Mouse (Mus musculus) thymus, adult 2 months (tissue): ENCODE data around the gene Casz1. TPM values are rescaled to one million over a fixed set of nuclear protein-coding genes. Genes with fewer than 3 reads are reported as not detected.

Experiments
- DNase-seq: peaks from one replicate; pipeline ENCODE4 v3.0.0; 2021
- H3K27ac ChIP-seq: fragments of 200-500 bp; 2 replicates; pipeline ENCODE4 v1.5.1; 2012; ENCODE audit warnings: low read length, control low read depth; ENCODE audit not compliant: control insufficient read depth, insufficient read depth
- H3K27me3 ChIP-seq: fragments of 200-500 bp; 2 replicates; pipeline ENCODE4 v1.6.1; 2012; ENCODE audit warnings: mild to moderate bottlenecking, low read length, moderate library complexity, mixed read lengths; ENCODE audit not compliant: control insufficient read depth, insufficient read depth
- H3K36me3 ChIP-seq: fragments of 200-500 bp; 2 replicates; pipeline ENCODE4 v1.6.1; 2012; ENCODE audit warnings: mild to moderate bottlenecking, low read length, moderate library complexity; ENCODE audit not compliant: control insufficient read depth, insufficient read depth
- H3K4me1 ChIP-seq: fragments of 200-500 bp; replicated peaks from 2 replicates; pipeline ENCODE4 v1.6.1; 2012; ENCODE audit warnings: low read length; ENCODE audit not compliant: control insufficient read depth, insufficient read depth
- H3K4me3 ChIP-seq: fragments of 200-500 bp; 2 replicates; pipeline ENCODE4 v1.5.1; 2012; ENCODE audit warnings: mild to moderate bottlenecking, low read length, control low read depth, moderate library complexity; ENCODE audit not compliant: control insufficient read depth, insufficient read depth
- CTCF ChIP-seq: fragments of 200-500 bp; IDR thresholded peaks from 2 replicates; pipeline ENCODE4 v1.5.1; 2012; ENCODE audit warnings: mild to moderate bottlenecking, control low read depth, low read length, moderate library complexity, borderline replicate concordance; ENCODE audit not compliant: control insufficient read depth, poor library complexity, insufficient read depth; ENCODE audit errors: extremely low read depth
- POLR2A ChIP-seq: fragments of 200-500 bp; IDR thresholded peaks from 2 replicates; pipeline ENCODE4 v1.6.1; 2012; ENCODE audit warnings: mild to moderate bottlenecking, low read length, control low read depth, moderate library complexity; ENCODE audit not compliant: control insufficient read depth, poor library complexity, insufficient read depth; ENCODE audit errors: extremely low read depth
- WGBS: fragments of 180-500 bp; shearing (Covaris S2); methylation state at CpG from one replicate; pipeline ENCODE4 v1.1.7; 2018; 5-methylcytosine and 5-hydroxymethylcytosine counted together
- polyA plus RNA-seq: library from polyadenylated mRNA; depleted of rRNA; stranded (reverse); fragments of >200 nt; gene quantifications from 2 replicates; pipeline ENCODE4 v1.2.3, GENCODE M21; 2012

Casz1 gene
- polyA plus RNA-seq, 1 experiment = 5.8 TPM

- H3K4me1 ChIP-seq = no peaks in the 10 kb centered on the region
- no peaks in the 10 kb centered on the region; the same call in 1 of the 2 replicates for H3K27me3 ChIP-seq
- TF ChIP-seq CTCF = no peak
- TF ChIP-seq POLR2A = no peak
- no peak overlapping the region for H3K4me3 ChIP-seq
- no peak for DNase-seq
- no peaks in the 10 kb centered on the region for H3K36me3 ChIP-seq
- no peak overlapping the region for H3K27ac ChIP-seq
- WGBS = 81% methylated on average over 7 of the region's 7 CpGs
Observed at GRCm38 (mm10) chr4:148858194-148858593, 54.0 kb downstream of the Casz1 start.

- Histone ChIP-seq H3K4me3 (no peak overlapping the region), H3K27me3 (no peaks in the 10 kb centered on the region; the same call in 1 of the 2 replicates), H3K4me1 (no peaks in the 10 kb centered on the region), H3K27ac (no peak overlapping the region), H3K36me3 (no peaks in the 10 kb centered on the region)
- WGBS = 72% methylated on average over 7 of the region's 7 CpGs
- no peak for DNase-seq
- no peak for TF ChIP-seq CTCF
- TF ChIP-seq POLR2A = no peak
Observed at GRCm38 (mm10) chr4:148859415-148859814, 55.2 kb downstream of the Casz1 start.

GRCm38 (mm10) chr4:148859906-148860491 lies 55.8 kb downstream of the Casz1 start:
- TF ChIP-seq POLR2A = no peak
- TF ChIP-seq CTCF = no peak
- Histone ChIP-seq H3K4me3 (no peak overlapping the region), H3K4me1 (no peaks in the 10 kb centered on the region), H3K36me3 (no peaks in the 10 kb centered on the region), H3K27me3 (no peaks in the 10 kb centered on the region; the same call in 1 of the 2 replicates), H3K27ac (no peak overlapping the region)
- 26% methylated on average over 27 of the region's 27 CpGs for WGBS
- DNase-seq = no peak

- WGBS = 84% methylated on average over 7 of the region's 7 CpGs
- TF ChIP-seq CTCF = no peak
- no peak for TF ChIP-seq POLR2A
- no peak overlapping the region for H3K4me3 ChIP-seq
- no peak for DNase-seq
- H3K27ac ChIP-seq = no peak overlapping the region
- H3K27me3 ChIP-seq = no peaks in the 10 kb centered on the region; the same call in 1 of the 2 replicates
- no peaks in the 10 kb centered on the region for H3K36me3 ChIP-seq
- no peaks in the 10 kb centered on the region for H3K4me1 ChIP-seq
Observed at GRCm38 (mm10) chr4:148860636-148861035, 56.4 kb downstream of the Casz1 start.

GRCm38 (mm10) chr4:148866812-148867470 lies 62.7 kb downstream of the Casz1 start:
- no peaks in the 10 kb centered on the region for H3K4me1 ChIP-seq
- H3K4me3 ChIP-seq = no peak overlapping the region
- H3K27ac ChIP-seq = no peak overlapping the region
- H3K36me3 ChIP-seq = no peaks in the 10 kb centered on the region
- no peaks in the 10 kb centered on the region for H3K27me3 ChIP-seq
- 51% methylated on average over 12 of the region's 12 CpGs for WGBS
- no peak for TF ChIP-seq CTCF
- no peak for TF ChIP-seq POLR2A
- no peak for DNase-seq

GRCm38 (mm10) chr4:148867721-148868397 lies 63.6 kb downstream of the Casz1 start:
- no peaks in the 10 kb centered on the region for H3K36me3 ChIP-seq
- DNase-seq = no peak
- WGBS = 89% methylated on average over 11 of the region's 11 CpGs
- H3K4me1 ChIP-seq = no peaks in the 10 kb centered on the region
- no peak overlapping the region for H3K4me3 ChIP-seq
- no peak overlapping the region for H3K27ac ChIP-seq
- no peaks in the 10 kb centered on the region for H3K27me3 ChIP-seq
- no peak for TF ChIP-seq CTCF
